Mouse (Mus musculus) neural tube, embryonic 15.5 days (tissue): Measurements from ENCODE around the gene Slc1a7. TPM values are rescaled to one million over a fixed set of nuclear protein-coding genes. Genes with fewer than 3 reads are reported as not detected.

Experiments used
- ATAC-seq: fragments of 200-750 bp; cut with Nextera tagmentation; 2 replicates; pipeline ENCODE4 v1.8.0; 2017; ENCODE audit warnings: mild to moderate bottlenecking, moderate TSS enrichment, moderate library complexity; ENCODE audit not compliant: low FRiP score
- H3K27ac ChIP-seq: fragments of 300-500 bp; sonication (generic); replicated peaks from 2 replicates; pipeline ENCODE4 v1.5.1; 2015; ENCODE audit warnings: mild to moderate bottlenecking, inconsistent platforms
- H3K27me3 ChIP-seq: fragments of 300-500 bp; sonication (generic); replicated peaks from 2 replicates; pipeline ENCODE4 v1.6.1; 2015; ENCODE audit warnings: inconsistent platforms
- H3K36me3 ChIP-seq: fragments of 300-500 bp; sonication (generic); 2 replicates; pipeline ENCODE4 v1.6.1; 2015; ENCODE audit warnings: inconsistent platforms
- H3K4me1 ChIP-seq: fragments of 300-500 bp; sonication (generic); 2 replicates; pipeline ENCODE4 v1.6.1; 2015; ENCODE audit warnings: inconsistent platforms
- H3K4me2 ChIP-seq: fragments of 300-500 bp; sonication (generic); 2 replicates; pipeline ENCODE4 v1.6.1; 2015; ENCODE audit warnings: inconsistent platforms, mild to moderate bottlenecking, moderate library complexity
- H3K4me3 ChIP-seq: fragments of 300-500 bp; sonication (generic); replicated peaks from 2 replicates; pipeline ENCODE4 v1.5.1; 2015; ENCODE audit warnings: mild to moderate bottlenecking, inconsistent platforms
- H3K9ac ChIP-seq: fragments of 300-500 bp; sonication (generic); replicated peaks from 2 replicates; pipeline ENCODE4 v1.6.1; 2015; ENCODE audit warnings: mild to moderate bottlenecking, inconsistent platforms
- H3K9me3 ChIP-seq: fragments of 300-500 bp; sonication (generic); replicated peaks from 2 replicates; pipeline ENCODE4 v1.6.1; 2016; ENCODE audit warnings: inconsistent platforms
- WGBS: fragments of 180-500 bp; shearing (Covaris S2); methylation state at CpG from one replicate; pipeline ENCODE4 v1.1.7; 2015; ENCODE audit warnings: mixed read lengths; 5-methylcytosine and 5-hydroxymethylcytosine counted together
- polyA plus RNA-seq: library from polyadenylated mRNA; unstranded; fragments of >200 nt; fragmentation: Nextera tagmentation; extraction: Ambion mirVana; gene quantifications from 2 replicates; pipeline ENCODE4 v1.2.1, GENCODE M21; 2015

The Slc1a7 gene
- polyA plus RNA-seq, 1 experiment from 2014 or later = not detected

- ATAC-seq = no peak
- H3K9me3 ChIP-seq = no peaks in the 10 kb centered on the region
- no peak overlapping the region for H3K4me2 ChIP-seq
- no peak overlapping the region for H3K4me3 ChIP-seq
- H3K27me3 ChIP-seq = peaks cover 48% of the 10 kb centered on the region
- 87% methylated on average over 8 of the region's 8 CpGs for WGBS
- H3K36me3 ChIP-seq = no peaks in the 10 kb centered on the region
- H3K9ac ChIP-seq = no peak overlapping the region
- peaks cover 20% of the 10 kb centered on the region for H3K4me1 ChIP-seq
- no peak overlapping the region for H3K27ac ChIP-seq
Observed at GRCm38 (mm10) chr4:108033041-108033764, 65.1 kb downstream of the Slc1a7 start.

GRCm38 (mm10) chr4:108037027-108037426 lies 68.9 kb downstream of the Slc1a7 start:
- Histone ChIP-seq H3K4me3 (no peak overlapping the region), H3K4me2 (no peak overlapping the region), H3K9me3 (no peaks in the 10 kb centered on the region), H3K27me3 (peaks cover 18% of the 10 kb centered on the region), H3K27ac (no peak overlapping the region), H3K4me1 (peaks cover 7% of the 10 kb centered on the region), H3K36me3 (peaks cover 3% of the 10 kb centered on the region; the same call in 1 of the 2 replicates), H3K9ac (no peak overlapping the region)
- 64% methylated on average over 8 of the region's 8 CpGs for WGBS
- peak; percentile 53; the same call in 1 of the 2 replicates for ATAC-seq

GRCm38 (mm10) chr4:108045136-108046107 lies 77.3 kb downstream of the Slc1a7 start:
- no peak for ATAC-seq
- H3K27me3 ChIP-seq = no peaks in the 10 kb centered on the region
- no peak overlapping the region for H3K27ac ChIP-seq
- no peak overlapping the region for H3K4me3 ChIP-seq
- no peak overlapping the region for H3K4me2 ChIP-seq
- WGBS = 76% methylated on average over 19 of the region's 19 CpGs
- peaks cover 46% of the 10 kb centered on the region for H3K36me3 ChIP-seq
- no peak overlapping the region for H3K9ac ChIP-seq
- H3K4me1 ChIP-seq = no peaks in the 10 kb centered on the region
- H3K9me3 ChIP-seq = no peaks in the 10 kb centered on the region

- H3K4me2 ChIP-seq = no peak overlapping the region
- H3K4me3 ChIP-seq = no peak overlapping the region
- no peaks in the 10 kb centered on the region for H3K9me3 ChIP-seq
- H3K27ac ChIP-seq = no peak overlapping the region
- 90% methylated on average over 8 of the region's 8 CpGs for WGBS
- no peaks in the 10 kb centered on the region for H3K27me3 ChIP-seq
- no peak for ATAC-seq
- H3K4me1 ChIP-seq = no peaks in the 10 kb centered on the region
- peaks cover 50% of the 10 kb centered on the region for H3K36me3 ChIP-seq
- no peak overlapping the region for H3K9ac ChIP-seq
Observed at GRCm38 (mm10) chr4:108046136-108046535, 78.0 kb downstream of the Slc1a7 start.

- Histone ChIP-seq H3K4me3 (no peak overlapping the region), H3K9me3 (no peaks in the 10 kb centered on the region), H3K4me2 (no peak overlapping the region), H3K27me3 (no peaks in the 10 kb centered on the region), H3K36me3 (peaks cover 75% of the 10 kb centered on the region), H3K27ac (no peak overlapping the region), H3K9ac (no peak overlapping the region), H3K4me1 (no peaks in the 10 kb centered on the region)
- no peak for ATAC-seq
- WGBS = 82% methylated on average over 10 of the region's 10 CpGs
Observed at GRCm38 (mm10) chr4:108051687-108052274, 83.6 kb downstream of the Slc1a7 start.

- 90% methylated on average over 8 of the region's 8 CpGs for WGBS
- H3K27me3 ChIP-seq = no peaks in the 10 kb centered on the region
- H3K9me3 ChIP-seq = no peaks in the 10 kb centered on the region
- no peaks in the 10 kb centered on the region for H3K4me1 ChIP-seq
- H3K4me3 ChIP-seq = no peak overlapping the region
- ATAC-seq = no peak
- no peak overlapping the region for H3K4me2 ChIP-seq
- no peak overlapping the region for H3K9ac ChIP-seq
- no peak overlapping the region for H3K27ac ChIP-seq
- H3K36me3 ChIP-seq = peaks cover 72% of the 10 kb centered on the region
Observed at GRCm38 (mm10) chr4:108052673-108053072, 84.5 kb downstream of the Slc1a7 start.

GRCm38 (mm10) chr4:108055873-108056272 lies 87.7 kb downstream of the Slc1a7 start:
- ATAC-seq = no peak
- Histone ChIP-seq H3K27ac (no peak overlapping the region), H3K9ac (no peak overlapping the region), H3K4me2 (no peak overlapping the region), H3K4me3 (no peak overlapping the region), H3K4me1 (0 out of 2 replicates have a peak, but pooled peaks cover 5% of the 10 kb centered on the region), H3K36me3 (peaks cover 66% of the 10 kb centered on the region), H3K27me3 (no peaks in the 10 kb centered on the region), H3K9me3 (no peaks in the 10 kb centered on the region)
- WGBS = 95% methylated on average over 10 of the region's 10 CpGs

- Histone ChIP-seq H3K4me3 (no peak overlapping the region), H3K27me3 (no peaks in the 10 kb centered on the region), H3K4me1 (0 out of 2 replicates have a peak, but pooled peaks cover 5% of the 10 kb centered on the region), H3K27ac (no peak overlapping the region), H3K36me3 (peaks cover 58% of the 10 kb centered on the region), H3K4me2 (no peak overlapping the region), H3K9me3 (no peaks in the 10 kb centered on the region), H3K9ac (no peak overlapping the region)
- ATAC-seq = no peak
- WGBS = 93% methylated on average over 2 of the region's 2 CpGs
Observed at GRCm38 (mm10) chr4:108057247-108057646, 89.1 kb downstream of the Slc1a7 start.

- peaks cover 48% of the 10 kb centered on the region for H3K36me3 ChIP-seq
- H3K9me3 ChIP-seq = no peaks in the 10 kb centered on the region
- H3K4me1 ChIP-seq = 0 out of 2 replicates have a peak, but pooled peaks cover 5% of the 10 kb centered on the region
- H3K27ac ChIP-seq = no peak overlapping the region
- WGBS = 85% methylated on average over 10 of the region's 10 CpGs
- no peak overlapping the region for H3K4me2 ChIP-seq
- no peak overlapping the region for H3K9ac ChIP-seq
- no peak for ATAC-seq
- no peak overlapping the region for H3K4me3 ChIP-seq
- H3K27me3 ChIP-seq = no peaks in the 10 kb centered on the region
Observed at GRCm38 (mm10) chr4:108058166-108058565, 90.0 kb downstream of the Slc1a7 start.

- H3K27me3 ChIP-seq = no peaks in the 10 kb centered on the region
Observed at GRCm38 (mm10) chr4:108059601-108060379, 91.7 kb downstream of the Slc1a7 start.

GRCm38 (mm10) chr4:108060774-108061173 lies 92.6 kb downstream of the Slc1a7 start:
- no peak overlapping the region for H3K9ac ChIP-seq
- H3K27me3 ChIP-seq = no peaks in the 10 kb centered on the region
- 66% methylated on average over 4 of the region's 4 CpGs for WGBS
- H3K9me3 ChIP-seq = no peaks in the 10 kb centered on the region
- 0 out of 2 replicates have a peak, but pooled peaks cover 5% of the 10 kb centered on the region for H3K4me1 ChIP-seq
- ATAC-seq = no peak
- peaks cover 39% of the 10 kb centered on the region for H3K36me3 ChIP-seq
- no peak overlapping the region for H3K27ac ChIP-seq
- no peak overlapping the region for H3K4me2 ChIP-seq
- H3K4me3 ChIP-seq = no peak overlapping the region

More at GRCm38 (mm10) chr4:108059601-108060379, 91.7 kb downstream of the Slc1a7 start:
- Histone ChIP-seq H3K36me3 (peaks cover 45% of the 10 kb centered on the region), H3K9ac (no peak overlapping the region), H3K9me3 (no peaks in the 10 kb centered on the region), H3K4me2 (no peak overlapping the region), H3K4me1 (0 out of 2 replicates have a peak, but pooled peaks cover 5% of the 10 kb centered on the region), H3K27ac (0 out of 2 replicates have a peak overlapping the region, but pooled peaks have one; percentile 30), H3K4me3 (no peak overlapping the region)
- WGBS = 49% methylated on average over 19 of the region's 19 CpGs
- no peak for ATAC-seq
